Mouse (Mus musculus): ENCODE data around the gene Acta1. TPM values are rescaled to one million over a fixed set of nuclear protein-coding genes. Genes with fewer than 3 reads are reported as not detected.

The Acta1 gene
- total RNA-seq (2021): 1 to 10 TPM; 5.9 to 6.0 TPM
- long read RNA-seq, partial matches to known transcripts: 7 of 7 reads
- long read RNA-seq, other reads (novel, unspliced or antisense): 0 of 7 reads

DNA sequence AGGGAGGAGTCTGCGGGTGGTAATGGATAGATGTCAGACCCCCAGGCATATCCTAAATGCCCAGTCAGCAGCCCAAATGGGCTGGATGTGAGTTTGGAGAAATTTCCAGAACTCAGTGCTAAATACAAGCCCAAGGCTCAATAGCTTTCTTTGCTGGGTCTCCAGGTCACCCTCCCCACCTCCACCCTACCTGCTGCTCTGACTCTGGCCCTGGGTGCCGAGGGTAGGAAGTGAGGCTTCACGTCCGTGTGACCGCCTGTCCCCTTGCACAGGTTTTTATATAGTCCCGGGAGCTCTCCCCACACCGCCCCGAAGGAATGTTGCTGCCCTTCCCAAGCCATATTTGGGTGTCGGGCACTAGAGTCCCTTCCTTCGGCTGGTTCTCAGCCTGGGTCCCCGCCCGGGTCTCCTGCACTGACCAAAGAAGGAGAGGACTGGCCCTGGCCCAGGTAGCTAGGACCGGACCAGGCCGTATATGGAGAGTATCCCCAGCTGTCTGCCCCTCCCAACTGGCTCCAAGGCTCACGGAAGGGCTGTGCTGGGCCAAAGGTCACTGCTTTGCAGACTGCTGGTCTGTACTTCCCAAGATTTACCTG, at the start of gene Acta1:
Acta1 (minus strand) TSS at position 250 of the 596 bp plus-strand sequence.
- no peak for DNase-seq (ENCODE audit: low spot score in 2 of 2)

DNA sequence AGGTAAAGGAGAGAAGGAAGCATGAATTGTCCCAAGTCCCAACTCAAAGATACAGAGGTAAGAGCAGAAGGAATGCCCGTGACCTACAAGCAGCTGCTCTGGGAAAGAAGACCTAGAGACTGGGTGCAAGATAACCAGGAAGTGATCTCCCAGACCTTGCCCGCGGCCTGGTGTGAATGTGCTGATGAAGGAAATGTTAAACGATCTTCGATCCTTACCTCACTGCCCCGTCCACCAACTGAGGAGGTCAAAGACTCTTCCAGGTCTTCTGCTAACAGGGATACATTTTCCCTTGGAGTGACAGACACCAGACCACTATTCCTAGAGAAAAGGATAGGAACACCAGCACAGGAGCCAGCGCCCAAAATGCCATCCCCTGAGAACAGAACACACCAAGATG, 34.5 kb upstream of the Acta1 start:
- DNase-seq (ENCODE audit: low spot score in 2 of 2): no peak

DNA sequence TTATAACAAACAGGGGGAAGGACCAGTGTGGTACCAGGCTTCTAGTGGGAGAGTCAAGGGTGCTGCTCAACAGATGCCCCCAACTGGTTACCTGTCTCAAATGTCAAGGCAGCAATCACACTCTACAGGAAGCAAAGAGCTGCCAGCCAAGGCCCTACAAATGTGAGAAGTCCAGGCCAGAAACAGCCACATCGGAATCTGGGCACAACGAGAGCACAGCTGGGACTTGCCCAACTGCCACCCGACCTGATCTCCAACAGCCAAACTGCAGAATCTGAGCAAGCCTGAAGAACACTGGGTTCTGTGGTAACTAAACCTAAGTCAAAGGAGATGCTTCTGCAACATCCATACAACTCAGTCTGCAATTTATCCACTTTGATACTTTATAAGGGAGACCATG, 31.1 kb upstream of the Acta1 start:
- no peak for DNase-seq (ENCODE audit: low spot score in 2 of 2)

DNA sequence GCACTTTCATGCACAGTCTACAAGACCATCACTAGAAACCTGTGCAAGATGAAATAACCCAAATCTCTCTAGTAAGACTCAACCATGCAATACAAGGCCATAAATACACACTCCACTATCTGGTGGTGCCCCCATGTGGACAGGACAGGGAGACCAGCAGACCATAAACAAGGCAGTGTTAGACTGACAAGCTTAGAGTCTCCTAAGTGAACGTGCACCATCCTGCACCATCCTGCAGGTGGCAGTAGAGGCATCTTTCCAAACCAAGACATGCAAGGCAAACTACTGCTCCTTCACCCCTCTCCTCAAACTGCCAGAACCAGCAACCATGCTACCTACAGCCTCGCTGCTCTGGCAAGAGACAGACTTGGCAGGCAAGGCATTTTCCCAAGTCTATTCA, 30.2 kb upstream of the Acta1 start:
- peak; percentile 86 to 88 for DNase-seq (ENCODE audit: low spot score in 2 of 2)

DNA sequence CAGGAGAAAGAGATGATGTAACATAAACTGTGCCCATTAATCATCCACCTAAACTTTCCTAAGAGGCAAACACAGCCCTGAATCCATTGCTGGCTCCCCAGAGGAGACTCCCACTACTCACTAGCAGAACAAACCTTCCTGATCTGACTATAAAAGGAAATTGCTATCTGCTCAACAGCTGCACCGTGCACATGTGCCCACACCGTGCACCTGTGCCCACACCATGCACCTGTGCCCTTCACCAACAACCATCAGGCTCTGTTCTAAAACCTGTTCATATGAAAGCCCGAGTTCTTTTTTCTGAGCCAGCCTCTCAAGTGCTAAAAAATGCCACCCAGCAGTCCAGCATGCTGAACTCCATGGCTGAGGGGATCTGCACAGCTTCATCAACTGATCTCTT, 20.1 kb upstream of the Acta1 start:
- DNase-seq (ENCODE audit: low spot score in 2 of 2): no peak

DNA sequence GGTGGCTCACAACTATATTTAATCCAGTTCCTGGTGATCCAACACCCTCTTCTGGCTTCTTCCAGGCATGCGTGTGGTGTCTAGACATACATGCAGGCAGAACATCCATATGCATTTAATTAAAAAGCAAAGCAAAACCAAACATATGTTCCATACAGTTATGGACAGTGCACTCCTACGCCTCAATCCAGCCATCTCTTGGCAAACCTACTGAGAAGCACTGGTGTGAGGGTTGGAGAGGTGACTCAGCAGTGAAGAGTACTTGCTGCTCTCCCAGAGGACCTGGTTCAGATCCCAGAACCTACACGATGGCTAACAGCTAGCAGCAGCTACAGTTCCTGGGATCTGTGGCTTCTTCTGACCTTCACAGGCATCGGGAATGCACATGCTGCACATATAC, 17.7 kb upstream of the Acta1 start:
- no peak for DNase-seq (ENCODE audit: low spot score in 2 of 2)

DNA sequence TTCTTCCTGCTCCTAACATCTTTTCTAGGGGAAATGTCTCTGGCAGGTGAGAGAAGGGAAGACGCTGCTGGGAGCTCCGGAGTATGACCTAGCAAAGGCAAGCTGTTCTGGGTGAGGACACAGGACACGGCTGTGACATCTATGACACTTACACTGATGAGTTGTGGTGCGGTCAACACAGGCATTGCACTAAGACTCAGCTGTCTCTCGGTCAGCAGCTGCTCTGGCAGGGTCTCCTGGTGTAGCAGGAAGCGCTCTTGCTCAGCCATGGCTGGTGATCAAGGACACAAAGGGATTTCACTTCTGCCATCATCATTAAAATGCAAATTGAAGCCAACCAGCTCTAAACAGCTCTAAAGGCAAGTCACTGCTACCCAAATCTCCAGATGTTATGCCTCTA, 13.1 kb upstream of the Acta1 start:
- no peak for DNase-seq (ENCODE audit: low spot score in 2 of 2)

DNA sequence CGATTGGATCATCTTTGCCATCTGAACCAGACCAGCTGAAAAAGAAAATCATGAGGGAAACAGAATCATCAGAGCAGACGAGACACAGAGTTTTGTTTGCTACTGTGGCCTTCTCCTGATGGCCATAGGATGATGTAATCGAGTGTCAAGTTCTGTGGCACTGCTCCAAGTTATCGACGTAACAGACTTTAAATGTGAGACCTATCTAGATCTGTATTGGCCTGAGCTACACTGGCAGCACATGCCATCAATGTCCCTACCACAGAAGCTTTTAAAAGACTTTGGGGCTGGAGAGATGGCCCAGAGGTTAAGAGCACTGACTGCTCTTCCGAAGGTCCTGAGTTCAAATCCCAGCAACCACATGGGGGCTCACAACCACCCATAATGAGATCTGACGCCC, 8.1 kb upstream of the Acta1 start:
- DNase-seq (ENCODE audit: low spot score in 2 of 2): no peak

DNA sequence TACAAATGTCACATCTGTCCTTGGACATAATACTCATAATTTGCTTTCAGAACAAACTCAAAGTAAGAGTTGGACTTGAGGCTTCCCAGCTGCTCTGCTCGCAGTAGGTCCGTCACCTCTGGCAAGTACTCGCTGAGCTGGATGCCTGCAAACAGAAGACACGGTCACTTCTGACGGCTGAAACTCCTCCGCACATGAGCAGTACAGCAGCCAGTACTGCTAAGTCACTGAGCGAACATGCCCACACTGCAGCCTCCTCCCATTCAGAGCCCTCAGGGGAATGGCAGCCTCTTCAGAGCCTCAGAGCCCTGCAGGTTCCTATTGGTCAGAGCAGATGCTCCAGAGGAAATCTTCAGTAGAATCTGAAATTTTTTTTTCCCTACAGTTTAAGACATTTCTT, 4.8 kb upstream of the Acta1 start:
- no peak for DNase-seq (ENCODE audit: low spot score in 2 of 2)

DNA sequence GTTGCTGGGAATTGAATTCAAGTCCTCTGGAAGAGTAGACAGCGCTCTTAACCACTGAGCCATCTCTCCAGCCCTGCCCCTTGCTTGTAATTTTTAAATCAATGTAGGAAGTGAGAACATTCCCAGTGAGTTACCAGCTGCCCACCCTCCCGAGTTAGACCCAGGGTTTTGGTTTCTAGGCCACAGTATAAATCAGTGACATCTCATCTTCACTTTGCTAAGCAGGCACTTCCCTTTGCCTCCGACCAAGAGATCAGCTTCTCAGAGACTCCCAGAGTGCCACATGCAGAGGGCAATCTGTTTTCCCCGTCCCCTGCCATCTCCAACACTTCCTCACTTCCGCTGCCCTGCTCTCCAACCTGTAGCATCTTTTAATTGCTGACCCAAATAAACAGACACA, 4.0 kb upstream of the Acta1 start:
- no peak for DNase-seq (ENCODE audit: low spot score in 2 of 2)

DNA sequence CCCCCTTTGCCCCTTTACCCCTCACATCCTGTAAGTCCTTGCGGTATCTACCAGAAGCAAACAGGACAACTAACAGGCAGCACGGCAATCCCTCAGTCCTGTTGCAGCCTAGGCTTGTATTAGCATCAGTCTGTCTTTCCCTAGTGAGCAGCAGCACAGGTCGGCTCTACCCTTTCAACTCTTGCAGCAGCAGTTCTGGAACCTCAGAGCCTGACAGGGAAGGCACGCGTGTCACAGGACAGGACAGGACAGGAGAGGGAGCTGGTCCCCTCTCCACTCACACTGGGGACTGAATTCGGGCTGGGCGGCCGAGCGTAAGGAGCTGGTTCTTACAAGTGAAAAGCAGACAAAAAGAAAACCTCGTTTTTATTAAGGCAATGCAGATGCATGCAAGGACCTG, 2.2 kb upstream of the Acta1 start:
- DNase-seq (ENCODE audit: low spot score in 2 of 2): no peak

DNA sequence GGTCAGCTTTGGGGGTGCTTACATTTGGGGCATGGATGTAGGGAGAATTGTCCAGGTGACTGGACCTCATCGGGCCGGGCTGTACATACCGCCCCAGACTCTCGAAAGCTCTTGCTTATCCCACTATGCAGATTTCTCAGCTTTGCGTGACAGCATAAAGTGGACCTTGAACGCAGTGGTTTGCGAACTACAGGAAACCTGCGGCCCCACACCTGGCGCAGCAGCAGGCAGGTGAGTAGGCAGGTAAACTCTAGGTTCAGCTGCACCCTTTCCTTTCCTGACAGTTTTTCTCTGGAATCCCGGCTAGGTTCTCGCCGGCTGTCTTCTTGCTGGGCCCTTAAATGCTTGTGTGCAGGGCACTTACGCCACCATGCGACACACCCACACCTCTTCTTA, 1.8 kb upstream of the Acta1 start:
- no peak for DNase-seq (ENCODE audit: low spot score in 2 of 2)

DNA sequence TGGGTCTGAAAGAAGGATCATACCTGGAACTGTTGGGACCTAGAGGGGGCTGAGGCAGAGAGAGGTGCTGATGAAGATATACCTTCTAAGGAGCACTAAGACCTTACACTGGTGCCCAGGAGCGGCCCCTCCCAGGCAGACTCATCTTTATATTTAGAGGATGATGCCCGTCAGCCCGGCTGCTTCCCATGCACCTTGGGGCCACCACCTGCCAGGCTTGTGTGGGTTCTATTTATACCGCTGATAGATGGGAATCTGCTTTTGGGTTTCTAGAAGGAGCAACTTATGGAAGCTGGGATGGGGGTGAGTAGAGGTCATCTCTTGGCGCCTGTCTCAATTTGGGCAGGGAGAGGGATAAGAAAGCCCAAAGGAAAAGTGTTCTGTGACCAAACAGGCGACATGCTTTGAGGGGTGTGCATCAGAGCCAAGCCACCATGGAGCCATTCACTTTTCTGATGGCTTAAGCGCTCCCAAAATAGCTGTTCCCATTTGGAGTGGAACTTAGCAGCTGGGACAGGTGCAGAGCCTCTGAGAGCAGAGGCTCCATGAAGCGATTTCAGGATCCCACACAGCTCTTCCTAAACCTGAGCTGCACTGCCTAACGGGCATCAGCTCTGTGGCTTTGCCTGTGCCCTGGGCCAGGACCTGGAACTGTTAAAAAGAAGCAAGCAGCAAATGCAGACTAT, 1.3 kb upstream of the Acta1 start:
- DNase-seq (ENCODE audit: low spot score in 2 of 2): no peak

DNA sequence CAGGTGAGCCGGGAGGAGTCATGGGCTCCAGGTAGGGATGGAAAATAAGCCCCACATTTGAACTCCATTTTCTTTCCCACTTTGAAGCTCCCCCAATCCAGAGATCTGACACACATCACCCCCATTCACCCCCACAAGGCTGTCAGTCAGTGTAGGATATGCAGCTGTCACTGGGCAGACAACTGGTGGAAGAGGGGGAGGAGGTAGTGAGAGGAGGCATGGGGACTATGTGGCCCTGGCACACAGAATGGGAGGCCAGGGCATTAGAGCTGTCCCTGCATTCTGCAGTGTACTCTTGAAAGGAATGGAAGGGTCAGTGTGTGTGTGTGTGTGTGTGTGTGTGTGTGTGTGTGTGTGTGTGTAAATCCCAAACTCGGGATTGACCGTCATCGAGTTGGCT, 679 bp upstream of the Acta1 start:
- no peak for DNase-seq (ENCODE audit: low spot score in 2 of 2)

DNA sequence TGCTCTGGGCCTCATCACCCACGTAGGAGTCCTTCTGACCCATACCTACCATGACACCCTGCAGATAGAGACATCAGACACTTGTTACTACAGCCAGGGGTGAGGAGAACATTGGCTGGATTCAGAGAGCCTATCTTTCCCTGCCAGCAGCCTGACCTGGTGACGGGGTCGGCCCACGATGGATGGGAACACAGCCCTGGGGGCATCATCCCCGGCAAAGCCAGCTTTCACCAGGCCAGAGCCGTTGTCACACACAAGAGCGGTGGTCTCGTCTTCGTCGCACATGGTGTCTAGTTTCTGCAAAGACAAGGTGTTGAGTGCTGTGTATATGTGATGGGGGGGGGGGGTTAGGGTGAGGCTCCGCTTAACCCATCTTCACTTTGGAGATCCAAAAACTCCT, 1.1 kb downstream of the Acta1 start:
- DNase-seq (ENCODE audit: low spot score in 2 of 2): no peak

DNA sequence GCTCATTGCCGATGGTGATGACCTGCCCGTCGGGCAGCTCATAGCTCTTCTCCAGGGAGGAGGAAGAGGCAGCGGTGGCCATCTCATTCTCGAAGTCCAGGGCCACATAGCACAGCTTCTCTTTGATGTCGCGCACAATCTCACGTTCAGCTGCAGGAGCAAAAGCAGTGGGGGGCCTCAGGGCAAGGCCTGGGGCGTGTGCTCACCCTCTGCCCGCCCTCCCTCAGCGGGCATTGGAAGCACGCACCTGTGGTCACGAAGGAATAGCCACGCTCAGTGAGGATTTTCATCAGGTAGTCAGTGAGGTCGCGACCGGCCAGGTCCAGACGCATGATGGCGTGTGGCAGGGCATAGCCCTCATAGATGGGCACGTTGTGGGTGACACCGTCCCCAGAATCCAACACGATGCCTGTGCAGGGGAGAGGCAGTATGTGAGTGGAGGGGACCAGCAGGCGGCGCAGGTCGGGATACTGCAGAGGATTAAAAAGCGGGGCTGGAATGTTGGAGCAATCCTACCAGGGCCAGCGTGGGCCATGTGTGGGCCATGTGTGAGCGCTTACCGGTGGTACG, 1.9 kb downstream of the Acta1 start:
- peak in 1 of 2 experiments; percentile 31 for DNase-seq (ENCODE audit: low spot score in 2 of 2)

DNA sequence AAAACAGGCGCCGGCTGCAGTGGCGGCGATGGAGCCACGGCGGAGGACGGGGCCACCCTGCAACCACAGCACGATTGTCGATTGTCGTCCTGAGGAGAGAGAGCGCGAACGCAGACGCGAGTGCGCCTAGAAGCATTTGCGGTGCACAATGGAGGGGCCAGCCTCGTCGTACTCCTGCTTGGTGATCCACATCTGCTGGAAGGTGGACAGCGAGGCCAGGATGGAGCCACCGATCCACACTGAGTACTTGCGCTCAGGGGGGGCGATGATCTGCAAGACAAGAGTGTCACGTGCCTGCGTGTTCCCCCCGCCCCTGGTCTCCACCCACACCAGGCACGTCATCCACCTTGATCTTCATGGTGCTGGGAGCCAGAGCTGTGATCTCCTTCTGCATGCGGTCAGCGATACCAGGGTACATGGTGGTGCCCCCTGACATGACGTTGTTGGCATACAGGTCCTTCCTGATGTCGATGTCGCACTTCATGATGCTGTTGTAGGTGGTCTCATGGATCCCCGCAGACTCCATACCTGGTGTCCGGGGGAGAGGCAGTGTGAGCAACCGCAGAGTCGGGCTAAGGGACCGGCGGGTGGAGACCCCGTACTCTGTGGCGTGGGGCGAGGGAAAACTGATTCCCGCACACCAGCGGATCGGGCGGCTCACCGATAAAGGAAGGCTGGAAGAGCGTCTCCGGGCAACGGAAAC, 2.5 kb downstream of the Acta1 start:
- peak; percentile 68 to 73 for DNase-seq (ENCODE audit: low spot score in 2 of 2)

DNA sequence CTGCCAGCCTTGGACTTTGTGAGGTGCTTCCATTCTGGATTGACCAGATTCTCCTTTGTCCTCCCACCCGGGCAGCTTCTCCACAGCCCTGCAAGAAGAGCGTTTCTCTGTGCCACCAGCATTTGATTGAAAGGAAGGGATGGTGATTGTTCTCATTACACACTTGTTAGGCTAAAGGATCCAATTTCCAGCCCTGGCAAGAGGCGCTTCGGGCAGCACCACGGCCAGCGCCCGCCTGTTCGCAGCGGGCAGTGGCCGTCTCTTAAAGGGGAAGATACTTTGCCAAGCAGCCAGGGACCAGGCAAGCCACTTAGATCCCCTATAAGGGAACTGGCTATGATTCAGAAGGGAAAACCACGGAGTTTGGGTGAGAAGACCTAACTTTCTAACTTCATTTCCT, 3.3 kb downstream of the Acta1 start:
- peak; percentile 45 to 60 for DNase-seq (ENCODE audit: low spot score in 2 of 2)

DNA sequence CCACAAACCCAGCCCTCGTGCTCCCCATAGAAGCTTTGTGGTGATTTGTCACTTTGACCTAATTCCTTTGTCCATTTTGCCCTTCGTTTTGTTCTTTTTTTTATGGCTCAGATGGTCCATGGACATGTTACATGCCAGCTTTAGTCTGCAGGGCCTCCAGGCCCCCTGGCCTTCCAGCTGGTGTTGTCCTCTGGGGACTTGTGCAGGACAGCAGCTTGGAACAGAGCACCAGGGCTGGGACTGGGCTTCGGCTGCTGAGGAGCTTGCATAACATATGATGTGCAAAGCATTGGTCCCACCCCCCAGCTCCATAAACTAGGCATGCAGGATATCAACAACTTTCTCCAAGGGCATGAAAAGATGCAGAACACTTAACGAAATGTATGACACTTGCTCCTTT, 4.8 kb downstream of the Acta1 start:
- DNase-seq (ENCODE audit: low spot score in 2 of 2): no peak

DNA sequence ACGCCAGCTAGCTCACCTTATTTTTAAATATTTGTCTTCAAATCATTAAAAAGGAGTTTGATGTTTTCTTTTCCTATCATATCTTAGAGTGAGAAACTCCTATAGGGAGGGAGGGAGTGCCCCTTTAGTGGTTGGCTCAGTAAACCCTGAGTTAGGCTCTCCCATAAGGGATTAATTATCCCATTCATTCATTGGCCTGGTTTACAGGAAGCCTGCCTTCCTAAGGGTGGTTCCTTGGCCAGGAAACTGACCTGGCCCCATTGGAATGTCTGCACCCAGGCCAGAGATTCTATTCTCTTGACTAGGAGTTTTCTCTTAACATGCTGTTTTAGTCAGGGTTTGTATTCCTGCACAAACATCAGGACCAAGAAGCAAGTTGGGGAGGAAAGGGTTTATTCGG, 6.6 kb downstream of the Acta1 start:
- DNase-seq (ENCODE audit: low spot score in 2 of 2): no peak

DNA sequence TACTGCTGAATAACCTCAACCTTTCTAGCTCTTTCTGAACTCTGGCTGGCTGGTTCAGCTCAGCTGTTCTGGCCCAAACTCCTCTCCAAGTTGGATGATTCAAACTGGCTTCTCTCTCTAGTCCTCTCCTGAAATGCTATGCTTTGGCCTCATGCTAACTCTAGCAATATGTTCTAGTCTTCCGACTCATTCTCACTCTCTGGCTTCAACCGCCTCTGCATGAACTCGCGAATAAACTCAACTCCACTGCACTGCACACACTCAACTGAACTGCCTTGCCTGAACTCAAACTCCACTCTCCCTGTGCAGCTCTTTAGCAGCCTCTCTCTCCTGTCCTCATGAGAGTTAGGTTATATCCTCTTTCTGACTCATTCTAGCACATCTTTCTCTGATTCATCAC, 7.4 kb downstream of the Acta1 start:
- no peak for DNase-seq (ENCODE audit: low spot score in 2 of 2)
